Mouse (Mus musculus) heart, postnatal 0 days (tissue): ENCODE measurements around the gene Thada.

Source experiments
- CTCF ChIP-seq: IDR thresholded peaks from 2 replicates; pipeline ENCODE4 v1.5.1; 2016; ENCODE audit warnings: antibody characterized with exemption, control low read depth, low read depth
- EP300 ChIP-seq: IDR thresholded peaks from 2 replicates; pipeline ENCODE4 v1.6.1; 2016; ENCODE audit warnings: antibody characterized with exemption, low read depth

DNA sequence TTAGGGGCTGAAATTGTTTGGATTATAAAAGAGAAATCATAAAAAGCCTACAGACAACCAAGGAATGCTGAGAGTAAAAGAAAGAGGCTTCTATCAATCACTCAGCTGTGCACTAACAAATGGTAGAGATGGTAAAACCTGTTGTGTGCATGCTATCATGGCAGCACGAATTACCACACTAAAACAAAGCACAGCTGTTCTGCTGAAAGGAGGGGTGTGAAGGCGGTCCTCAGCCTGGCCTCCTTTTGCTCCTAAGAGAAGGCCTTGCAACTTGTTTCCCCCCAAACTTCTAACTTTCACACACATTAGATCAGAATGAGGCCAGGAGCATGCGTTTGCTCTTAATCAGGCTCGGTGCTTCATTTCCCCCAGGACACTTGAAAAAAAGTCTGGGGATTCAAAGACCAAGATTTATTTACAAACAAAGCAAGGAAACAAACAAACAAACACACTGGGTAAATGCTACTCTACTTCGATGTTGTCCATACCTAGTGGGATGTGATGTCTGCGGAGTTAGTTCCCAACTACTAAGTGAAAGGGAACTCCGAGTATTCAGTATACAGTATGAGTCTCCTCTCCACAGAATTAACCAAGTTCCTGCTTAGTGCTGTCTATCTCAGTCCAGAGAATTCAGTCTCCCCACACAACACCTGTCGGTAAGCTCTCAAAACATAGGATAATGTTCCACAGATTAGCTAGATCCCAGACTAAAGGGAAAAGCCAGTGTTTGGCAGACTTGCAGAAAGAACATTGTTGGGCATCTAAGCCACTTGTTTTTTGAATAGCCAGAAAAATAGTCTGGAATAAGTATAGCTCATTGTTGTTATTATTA lies 109.7 kb downstream of the Thada start:
- TF ChIP-seq CTCF (no peak), EP300 (no peak)
